ENCODE assay signal across 16 mouse cellular contexts in the genomic region with DNA sequence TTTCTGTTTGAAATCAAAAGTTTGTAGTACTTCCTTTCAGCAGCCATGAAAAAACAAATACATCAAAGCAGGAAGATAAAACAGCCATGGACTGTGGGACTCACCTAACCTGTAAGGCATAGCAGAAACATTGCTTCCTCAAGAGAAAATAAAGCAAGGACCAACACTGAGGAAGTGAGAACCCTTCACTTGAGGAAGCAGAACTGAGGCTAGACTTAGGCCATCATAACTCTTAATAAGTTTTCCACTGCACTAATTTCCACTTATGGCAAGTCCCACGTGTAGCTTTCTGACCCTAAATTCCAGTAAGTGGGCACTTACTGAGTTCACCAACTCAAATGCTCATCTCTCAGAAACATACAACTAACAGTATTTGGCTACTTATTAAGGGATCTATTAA. TPM values are rescaled to one million over a fixed set of nuclear protein-coding genes. Genes with fewer than 3 reads are reported as not detected.
A peak's percentile ranks its signal among the peaks of the same experiment; 100 is the strongest.
DNase-seq lines count a peak whose midpoint lies in the region; ATAC-seq and TF ChIP-seq lines count a peak whose summit lies in the region.
"Had no signal": no experiment of that assay in that cellular context is flagged by ENCODE, and none has a peak within 500 bp of the region (broad histone marks: within the 10 kb centered on the region; RNA-seq: fewer than 3 reads in every experiment).

No protein-coding gene starts in this region.

- H3K4me2 ChIP-seq in forebrain, embryonic 13.5 days, result no peak overlapping the region
- H3K4me2 ChIP-seq in forebrain, embryonic 16.5 days (ENCODE audit: low read length), result no peak overlapping the region
- no peak overlapping the region for H3K4me2 ChIP-seq in midbrain, embryonic 12.5 days (replicated peaks)
- no peak overlapping the region for H3K4me2 ChIP-seq in midbrain, embryonic 14.5 days (ENCODE audit: low read length)
- H3K4me2 ChIP-seq in myocyte (ENCODE audit: low read depth), result peak overlapping the region; percentile 96

- no peak for TF ChIP-seq POLR2A in myocyte (IDR thresholded peaks at IDR 0.05; ENCODE audit: insufficient read length, low read depth)

- H3K4me3 ChIP-seq in forebrain, embryonic 13.5 days, result 0 out of 2 replicates have a peak overlapping the region, but pooled peaks have one; percentile 95
- no peak overlapping the region for H3K4me3 ChIP-seq in forebrain, embryonic 16.5 days (replicated peaks; ENCODE audit: low read length)
- no peak overlapping the region for H3K4me3 ChIP-seq in midbrain, embryonic 12.5 days
- no peak overlapping the region for H3K4me3 ChIP-seq in midbrain, embryonic 14.5 days (replicated peaks; ENCODE audit: low read depth, low read length)
- peak overlapping the region; percentile 79 for H3K4me3 ChIP-seq in myocyte

- H3K36me3 ChIP-seq in forebrain, embryonic 13.5 days (ENCODE audit: poor library complexity, severe bottlenecking), result no peaks in the 10 kb centered on the region
- H3K36me3 ChIP-seq in forebrain, embryonic 16.5 days (ENCODE audit: control insufficient read depth, insufficient read depth), result no peaks in the 10 kb centered on the region
- no peaks in the 10 kb centered on the region for H3K36me3 ChIP-seq in midbrain, embryonic 12.5 days
- no peaks in the 10 kb centered on the region for H3K36me3 ChIP-seq in midbrain, embryonic 14.5 days (ENCODE audit: control insufficient read depth, insufficient read depth, low read length)
- peaks cover 5% of the 10 kb centered on the region for H3K36me3 ChIP-seq in myocyte (ENCODE audit: control insufficient read depth, insufficient read depth)
- H3K36me3 ChIP-seq: heart, embryonic 15.5 days had no signal

- H3K27me3 ChIP-seq in forebrain, embryonic 13.5 days, result peaks cover 8% of the 10 kb centered on the region; the same call in 1 of the 2 replicates
- H3K27me3 ChIP-seq in forebrain, embryonic 16.5 days (replicated peaks; ENCODE audit: control insufficient read depth, insufficient read depth, low read length), result no peaks in the 10 kb centered on the region
- H3K27me3 ChIP-seq in midbrain, embryonic 12.5 days, result 0 out of 2 replicates have a peak, but pooled peaks cover 5% of the 10 kb centered on the region
- H3K27me3 ChIP-seq in midbrain, embryonic 14.5 days (ENCODE audit: control insufficient read depth, insufficient read depth, low read length), result no peaks in the 10 kb centered on the region
- no peaks in the 10 kb centered on the region for H3K27me3 ChIP-seq in myocyte (ENCODE audit: control insufficient read depth, insufficient read depth, insufficient read length)
- H3K27me3 ChIP-seq: heart, embryonic 15.5 days; liver, embryonic 15.5 days had no signal

- WGBS in forebrain, embryonic 13.5 days, result 78% methylated on average over 1 of the region's 1 CpGs
- 71% methylated on average over 1 of the region's 1 CpGs for WGBS in forebrain, embryonic 16.5 days
- 69% methylated on average over 1 of the region's 1 CpGs for WGBS in midbrain, embryonic 12.5 days
- 78% methylated on average over 1 of the region's 1 CpGs for WGBS in midbrain, embryonic 14.5 days

- peaks cover 32% of the 10 kb centered on the region for H3K79me2 ChIP-seq in myocyte (ENCODE audit: control insufficient read depth, insufficient read depth)

- no peak for ATAC-seq in forebrain, embryonic 13.5 days
- ATAC-seq in forebrain, embryonic 16.5 days, result no peak
- no peak for ATAC-seq in midbrain, embryonic 12.5 days (ENCODE audit: low FRiP score, low read depth)
- ATAC-seq in midbrain, embryonic 14.5 days (ENCODE audit: low FRiP score, low TSS enrichment), result no peak
- peak; percentile 62 for ATAC-seq in granulocyte monocyte progenitor cell, adult 5-6 weeks (replicated peaks; ENCODE audit: poor library complexity, severe bottlenecking)
- ATAC-seq: forebrain, postnatal 0 days had no signal

- no peak for DNase-seq in midbrain, embryonic 14.5 days
- DNase-seq in heart, postnatal 36 days, result no peak
- no peak for DNase-seq in cerebellum, adult 9-11 months
- DNase-seq: forebrain, postnatal 0 days; gastrocnemius, postnatal 10 days; kidney, postnatal 36 days; spleen, adult 18-20 months; thymus, adult 18-20 months had no signal

- no peak overlapping the region for H3K27ac ChIP-seq in forebrain, embryonic 13.5 days
- H3K27ac ChIP-seq in forebrain, embryonic 16.5 days (ENCODE audit: low read length), result no peak overlapping the region
- H3K27ac ChIP-seq in midbrain, embryonic 12.5 days (replicated peaks), result no peak overlapping the region
- H3K27ac ChIP-seq in midbrain, embryonic 14.5 days (replicated peaks; ENCODE audit: low read depth, low read length), result no peak overlapping the region
- H3K27ac ChIP-seq: heart, embryonic 15.5 days; liver, embryonic 15.5 days had no signal

- H3ac ChIP-seq in myocyte (ENCODE audit: control insufficient read depth, insufficient read length), result no peak overlapping the region

- H3K4me1 ChIP-seq in forebrain, embryonic 13.5 days, result peaks cover 23% of the 10 kb centered on the region
- H3K4me1 ChIP-seq in forebrain, embryonic 16.5 days (replicated peaks; ENCODE audit: control insufficient read depth, insufficient read depth, low read length), result peaks cover 11% of the 10 kb centered on the region
- peaks cover 23% of the 10 kb centered on the region for H3K4me1 ChIP-seq in midbrain, embryonic 12.5 days
- 0 out of 2 replicates have a peak, but pooled peaks cover 5% of the 10 kb centered on the region for H3K4me1 ChIP-seq in midbrain, embryonic 14.5 days (ENCODE audit: control insufficient read depth, insufficient read depth, low read length)

- no peak overlapping the region for H3K9ac ChIP-seq in forebrain, embryonic 13.5 days
- no peak overlapping the region for H3K9ac ChIP-seq in forebrain, embryonic 16.5 days (replicated peaks; ENCODE audit: low read depth, low read length)
- H3K9ac ChIP-seq in midbrain, embryonic 12.5 days (replicated peaks), result 0 out of 2 replicates have a peak overlapping the region, but pooled peaks have one; percentile 68
- no peak overlapping the region for H3K9ac ChIP-seq in midbrain, embryonic 14.5 days (replicated peaks; ENCODE audit: low read length)

- intact Hi-C loops in heart, postnatal 36 days (cut with DNase I), result no loop called here

- H3K9me3 ChIP-seq in forebrain, embryonic 13.5 days (replicated peaks), result no peaks in the 10 kb centered on the region
- H3K9me3 ChIP-seq in forebrain, embryonic 16.5 days (ENCODE audit: control insufficient read depth, low read length), result no peaks in the 10 kb centered on the region
- no peaks in the 10 kb centered on the region for H3K9me3 ChIP-seq in midbrain, embryonic 12.5 days
- H3K9me3 ChIP-seq in midbrain, embryonic 14.5 days (ENCODE audit: control insufficient read depth, low read length), result no peaks in the 10 kb centered on the region
- H3K9me3 ChIP-seq: heart, embryonic 15.5 days; liver, embryonic 15.5 days had no signal

TF ChIP-seq in myocyte, 11 proteins besides CTCF, POLR2A, EP300 and RAD21:
- TF ChIP-seq USF1 (IDR thresholded peaks at IDR 0.05; ENCODE audit: low read depth), result no peak
- no peak for TF ChIP-seq MYOG (IDR thresholded peaks at IDR 0.05; ENCODE audit: control insufficient read depth in 1 of 3, insufficient read depth in 1 of 3, insufficient read length in 2 of 3, low read depth in 2 of 3)
- no peak for TF ChIP-seq REST (IDR thresholded peaks at IDR 0.05; ENCODE audit: insufficient read depth, insufficient read length)
- TF ChIP-seq POLR2AphosphoS2 (IDR thresholded peaks at IDR 0.05; ENCODE audit: insufficient read length, low read depth), result no peak

RNA-seq across cellular contexts. Expression of a gene that starts 1.4 kb away (rescaled TPM):
- 142 and 145 TPM in 2 replicates for polyA plus RNA-seq in forebrain, embryonic 13.5 days (2015; fragmentation: Nextera tagmentation; extraction: Ambion mirVana)
- 168 and 172 TPM in 2 replicates for polyA plus RNA-seq in forebrain, embryonic 16.5 days (2015; fragmentation: Nextera tagmentation; extraction: Ambion mirVana)
- 123 and 126 TPM in 2 replicates for polyA plus RNA-seq in midbrain, embryonic 12.5 days (2016; fragmentation: Nextera tagmentation; extraction: Ambion mirVana)
- 158 and 168 TPM in 2 replicates for polyA plus RNA-seq in midbrain, embryonic 14.5 days (2014; fragmentation: Nextera tagmentation; extraction: Ambion mirVana)
- 81.3 and 85.3 TPM in 2 replicates for total RNA-seq in granulocyte monocyte progenitor cell, adult 5-6 weeks (2014; fragmentation: Nextera tagmentation)
- total RNA-seq in granulocyte monocyte progenitor cell, adult 5-6 weeks (2017), result 75.1 and 85.1 TPM in 2 replicates
- polyA plus RNA-seq in myocyte (2012; fragmentation: generic; extraction: Trizol), result 77.5 TPM
- 10 to 100 TPM; 49.0 to 50.0 TPM for total RNA-seq in heart, postnatal 36 days (2021)

RNA-seq across cellular contexts. Expression of a gene that starts 20.6 kb away (rescaled TPM):
- 0.21 and 0.49 TPM in 2 replicates for polyA plus RNA-seq in forebrain, embryonic 13.5 days (2015; fragmentation: Nextera tagmentation; extraction: Ambion mirVana)
- 0.66 TPM in 1 of 2 replicates, not detected in the other for polyA plus RNA-seq in forebrain, embryonic 16.5 days (2015; fragmentation: Nextera tagmentation; extraction: Ambion mirVana)
- polyA plus RNA-seq in midbrain, embryonic 12.5 days (2016; fragmentation: Nextera tagmentation; extraction: Ambion mirVana), result not detected in 2 replicates
- polyA plus RNA-seq in midbrain, embryonic 14.5 days (2014; fragmentation: Nextera tagmentation; extraction: Ambion mirVana), result 0.72 TPM in 1 of 2 replicates, not detected in the other
- not detected in 2 replicates for total RNA-seq in granulocyte monocyte progenitor cell, adult 5-6 weeks (2014; fragmentation: Nextera tagmentation)
- not detected in 2 replicates for total RNA-seq in granulocyte monocyte progenitor cell, adult 5-6 weeks (2017)
- polyA plus RNA-seq in myocyte (2012; fragmentation: generic; extraction: Trizol), result not detected
- not detected for total RNA-seq in heart, postnatal 36 days (2021)
- total RNA-seq: gastrocnemius, postnatal 10 days had no signal
- polyA plus RNA-seq: heart, embryonic 15.5 days; liver, embryonic 15.5 days; Patski had no signal

RNA-seq across cellular contexts. Expression of a gene that starts 21.8 kb away (rescaled TPM):
- 0.12 and 0.57 TPM in 2 replicates for polyA plus RNA-seq in forebrain, embryonic 13.5 days (2015; fragmentation: Nextera tagmentation; extraction: Ambion mirVana)
- polyA plus RNA-seq in forebrain, embryonic 16.5 days (2015; fragmentation: Nextera tagmentation; extraction: Ambion mirVana), result 0.27 and 0.46 TPM in 2 replicates
- 0.34 and 0.76 TPM in 2 replicates for polyA plus RNA-seq in midbrain, embryonic 12.5 days (2016; fragmentation: Nextera tagmentation; extraction: Ambion mirVana)
- polyA plus RNA-seq in midbrain, embryonic 14.5 days (2014; fragmentation: Nextera tagmentation; extraction: Ambion mirVana), result 0.81 and 1.2 TPM in 2 replicates
- not detected in 2 replicates for total RNA-seq in granulocyte monocyte progenitor cell, adult 5-6 weeks (2014; fragmentation: Nextera tagmentation)
- total RNA-seq in granulocyte monocyte progenitor cell, adult 5-6 weeks (2017), result not detected in 2 replicates
- polyA plus RNA-seq in myocyte (2012; fragmentation: generic; extraction: Trizol), result not detected
- total RNA-seq in heart, postnatal 36 days (2021), result not detected
- total RNA-seq: gastrocnemius, postnatal 10 days had no signal
- polyA plus RNA-seq: heart, embryonic 15.5 days; Patski had no signal

Comparison
In these comparisons a context has a peak if more than half of its experiments do, and no peak if none do; other contexts are left out.
1. H3K4me3 ChIP-seq: peak in forebrain, embryonic 13.5 days (single experiment) and myocyte (single experiment); none in forebrain, embryonic 16.5 days (single experiment), midbrain, embryonic 12.5 days (single experiment) and midbrain, embryonic 14.5 days (single experiment).